ENCODE assay signal across 8 mouse cellular contexts in the genomic region with DNA sequence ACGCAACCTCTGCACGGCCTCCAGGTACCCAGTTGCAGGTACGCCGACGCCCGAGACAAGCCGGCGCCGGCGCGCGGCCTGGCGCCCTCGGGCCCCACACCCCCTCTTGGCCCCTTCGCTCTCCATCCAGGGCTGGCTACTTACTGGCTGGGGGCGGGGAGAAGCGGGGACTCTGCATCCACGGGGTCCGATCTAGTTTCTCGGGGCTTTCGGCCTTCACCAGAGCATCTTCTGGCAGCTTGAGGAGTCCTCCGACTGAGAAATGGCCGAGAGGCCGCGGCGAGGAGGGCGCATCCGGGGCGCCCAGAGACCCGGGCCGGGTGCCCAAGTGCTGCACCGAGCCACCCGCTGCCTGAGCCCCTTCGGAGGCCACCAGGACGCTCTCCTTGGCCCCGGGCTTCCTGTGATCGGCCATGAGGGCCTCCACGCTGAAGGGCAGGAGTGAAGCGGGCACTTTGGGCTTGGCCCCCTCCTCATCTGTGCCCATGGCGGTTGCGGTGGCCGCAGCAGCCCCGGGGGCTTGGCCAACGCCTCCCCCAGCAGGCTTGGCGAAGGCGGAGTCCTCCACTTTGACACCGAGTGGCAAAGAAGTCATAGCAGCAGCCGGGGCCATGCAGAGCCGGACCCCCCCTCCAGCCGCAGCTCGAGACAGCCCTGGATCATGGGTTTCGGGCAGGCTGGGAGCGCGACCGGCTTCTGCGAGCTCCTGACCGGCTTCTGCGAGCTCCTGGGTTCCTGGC. TPM values are rescaled to one million over a fixed set of nuclear protein-coding genes. Genes with fewer than 3 reads are reported as not detected.
A peak's percentile ranks its signal among the peaks of the same experiment; 100 is the strongest.
DNase-seq lines count a peak whose midpoint lies in the region; ATAC-seq and TF ChIP-seq lines count a peak whose summit lies in the region.

No protein-coding gene starts in this region.

- H3K27me3 ChIP-seq in lung, embryonic 14.5 days (ENCODE audit: insufficient read depth, low read length): peaks cover 100% of the 10 kb centered on the region
- H3K27me3 ChIP-seq in forebrain, embryonic 13.5 days: peaks cover 98% of the 10 kb centered on the region
- H3K27me3 ChIP-seq in intestine, embryonic 15.5 days (replicated peaks): peaks cover 95% of the 10 kb centered on the region
- H3K27me3 ChIP-seq in midbrain, postnatal 0 days (ENCODE audit: insufficient read depth, low read length): peaks cover 67% of the 10 kb centered on the region

- WGBS in lung, embryonic 14.5 days: under 1% methylated on average over 53 of the region's 58 CpGs
- under 1% methylated on average over 57 of the region's 58 CpGs for WGBS in forebrain, embryonic 13.5 days
- WGBS in intestine, embryonic 15.5 days: under 1% methylated on average over 57 of the region's 58 CpGs
- 1% methylated on average over 49 of the region's 58 CpGs for WGBS in midbrain, postnatal 0 days

- DNase-seq in lung, embryonic 14.5 days: no peak
- no peak for DNase-seq in lung, postnatal 36 days
- no peak for DNase-seq in midbrain, postnatal 0 days (ENCODE audit: low spot score)
- no peak for DNase-seq in layer of hippocampus, postnatal 10 days (ENCODE audit: low spot score in 2 of 2)
- no peak for DNase-seq in MN1 (ENCODE audit: low spot score)
- no peak for DNase-seq in c-Kit-positive CD71-positive TER-119-positive erythroid progenitor cells, embryonic 14.5 days (ENCODE audit: low spot score)

- H3K4me2 ChIP-seq in lung, embryonic 14.5 days: peak overlapping the region; percentile 87
- peak overlapping the region; percentile 71 for H3K4me2 ChIP-seq in forebrain, embryonic 13.5 days
- H3K4me2 ChIP-seq in intestine, embryonic 15.5 days (replicated peaks): peak overlapping the region; percentile 75
- peak overlapping the region; percentile 51 for H3K4me2 ChIP-seq in midbrain, postnatal 0 days (ENCODE audit: low read depth, low read length, poor library complexity, severe bottlenecking)

- no peak overlapping the region for H3K27ac ChIP-seq in lung, embryonic 14.5 days (ENCODE audit: low read depth)
- H3K27ac ChIP-seq in forebrain, embryonic 13.5 days: no peak overlapping the region
- H3K27ac ChIP-seq in intestine, embryonic 15.5 days: no peak overlapping the region
- H3K27ac ChIP-seq in midbrain, postnatal 0 days (ENCODE audit: low read depth, low read length): no peak overlapping the region

- H3K4me3 ChIP-seq in lung, embryonic 14.5 days (ENCODE audit: low read depth, low read length): peak overlapping the region; percentile 44
- peak overlapping the region; percentile 40 for H3K4me3 ChIP-seq in forebrain, embryonic 13.5 days
- peak overlapping the region; percentile 40 for H3K4me3 ChIP-seq in intestine, embryonic 15.5 days (replicated peaks)
- peak overlapping the region; percentile 33 for H3K4me3 ChIP-seq in midbrain, postnatal 0 days (ENCODE audit: low read depth, low read length)

- no peak for TF ChIP-seq CTCF in lung, embryonic 14.5 days (IDR thresholded peaks at IDR 0.05; ENCODE audit: low read depth)
- TF ChIP-seq CTCF in midbrain, postnatal 0 days (IDR thresholded peaks at IDR 0.05): no peak

- H3K36me3 ChIP-seq in lung, embryonic 14.5 days (ENCODE audit: insufficient read depth): no peaks in the 10 kb centered on the region
- H3K36me3 ChIP-seq in forebrain, embryonic 13.5 days (ENCODE audit: poor library complexity, severe bottlenecking): no peaks in the 10 kb centered on the region
- no peaks in the 10 kb centered on the region for H3K36me3 ChIP-seq in intestine, embryonic 15.5 days
- no peaks in the 10 kb centered on the region for H3K36me3 ChIP-seq in midbrain, postnatal 0 days (ENCODE audit: insufficient read depth, low read length)

- H3K9me3 ChIP-seq in lung, embryonic 14.5 days (ENCODE audit: low read depth, low read length): no peaks in the 10 kb centered on the region
- no peaks in the 10 kb centered on the region for H3K9me3 ChIP-seq in forebrain, embryonic 13.5 days (replicated peaks)
- no peaks in the 10 kb centered on the region for H3K9me3 ChIP-seq in intestine, embryonic 15.5 days
- no peaks in the 10 kb centered on the region for H3K9me3 ChIP-seq in midbrain, postnatal 0 days (ENCODE audit: low read length)

- H3K4me1 ChIP-seq in lung, embryonic 14.5 days (ENCODE audit: insufficient read depth): no peaks in the 10 kb centered on the region
- peaks cover 47% of the 10 kb centered on the region for H3K4me1 ChIP-seq in forebrain, embryonic 13.5 days
- H3K4me1 ChIP-seq in intestine, embryonic 15.5 days (replicated peaks): peaks cover 21% of the 10 kb centered on the region
- no peaks in the 10 kb centered on the region for H3K4me1 ChIP-seq in midbrain, postnatal 0 days (ENCODE audit: insufficient read depth, low read length)

- H3K9ac ChIP-seq in lung, embryonic 14.5 days: peak overlapping the region; percentile 35
- peak overlapping the region; percentile 61 for H3K9ac ChIP-seq in forebrain, embryonic 13.5 days
- H3K9ac ChIP-seq in intestine, embryonic 15.5 days: peak overlapping the region; percentile 18
- no peak overlapping the region for H3K9ac ChIP-seq in midbrain, postnatal 0 days (replicated peaks; ENCODE audit: low read length, poor library complexity, severe bottlenecking)

- ATAC-seq in lung, embryonic 14.5 days (ENCODE audit: insufficient read depth): peak; percentile 52
- peak; percentile 26; the same call in 1 of the 2 replicates for ATAC-seq in forebrain, embryonic 13.5 days
- peak; percentile 48 for ATAC-seq in intestine, embryonic 15.5 days
- ATAC-seq in midbrain, postnatal 0 days (ENCODE audit: low FRiP score): peak; percentile 38; the same call in 1 of the 2 replicates

RNA-seq across cellular contexts. Expression of a gene that starts 0.5 kb away (rescaled TPM):
- 2.9 and 3.1 TPM in 2 replicates for polyA plus RNA-seq in lung, embryonic 14.5 days (2014; fragmentation: Nextera tagmentation; extraction: Ambion mirVana)
- polyA plus RNA-seq in forebrain, embryonic 13.5 days (2015; fragmentation: Nextera tagmentation; extraction: Ambion mirVana): 17.7 and 20.2 TPM in 2 replicates
- 3.2 and 3.8 TPM in 2 replicates for polyA plus RNA-seq in intestine, embryonic 15.5 days (2015; fragmentation: Nextera tagmentation; extraction: Ambion mirVana)
- 12.2 and 12.3 TPM in 2 replicates for total RNA-seq in midbrain, postnatal 0 days (2014; rRNA removed)
- polyA plus RNA-seq in midbrain, postnatal 0 days (2015; fragmentation: Nextera tagmentation; extraction: Ambion mirVana): 8.0 and 8.3 TPM in 2 replicates
- 1 to 10 TPM; 7.4 to 8.5 TPM for total RNA-seq in layer of hippocampus, postnatal 10 days (2021)
